Mouse (Mus musculus): ENCODE data around the gene Shc1. TPM values are rescaled to one million over a fixed set of nuclear protein-coding genes. Genes with fewer than 3 reads are reported as not detected.

Shc1 gene
- polyA plus RNA-seq, 1 experiment from 2014 or later = 111 TPM

- H3K27me3 ChIP-seq = no peaks in the 10 kb centered on the region
- peak overlapping the region; percentile 82 for H3K27ac ChIP-seq
- peak; percentile 56; the same call in 1 of the 2 replicates for ATAC-seq (ENCODE audit: borderline replicate concordance, extremely low read depth, low FRiP score, low TSS enrichment)
- H3K4me2 ChIP-seq = peak overlapping the region; percentile 83
- peaks cover 23% of the 10 kb centered on the region for H3K4me1 ChIP-seq
- no peaks in the 10 kb centered on the region for H3K36me3 ChIP-seq
- 25% methylated on average over 13 of the region's 13 CpGs for WGBS
- peak overlapping the region; percentile 57 for H3K4me3 ChIP-seq
- H3K9ac ChIP-seq = no peak overlapping the region
- no peaks in the 10 kb centered on the region for H3K9me3 ChIP-seq
These were observed 40.2 kb downstream of the Shc1 start for GRCm38 (mm10) chr3:89458372-89458964.

DNA sequence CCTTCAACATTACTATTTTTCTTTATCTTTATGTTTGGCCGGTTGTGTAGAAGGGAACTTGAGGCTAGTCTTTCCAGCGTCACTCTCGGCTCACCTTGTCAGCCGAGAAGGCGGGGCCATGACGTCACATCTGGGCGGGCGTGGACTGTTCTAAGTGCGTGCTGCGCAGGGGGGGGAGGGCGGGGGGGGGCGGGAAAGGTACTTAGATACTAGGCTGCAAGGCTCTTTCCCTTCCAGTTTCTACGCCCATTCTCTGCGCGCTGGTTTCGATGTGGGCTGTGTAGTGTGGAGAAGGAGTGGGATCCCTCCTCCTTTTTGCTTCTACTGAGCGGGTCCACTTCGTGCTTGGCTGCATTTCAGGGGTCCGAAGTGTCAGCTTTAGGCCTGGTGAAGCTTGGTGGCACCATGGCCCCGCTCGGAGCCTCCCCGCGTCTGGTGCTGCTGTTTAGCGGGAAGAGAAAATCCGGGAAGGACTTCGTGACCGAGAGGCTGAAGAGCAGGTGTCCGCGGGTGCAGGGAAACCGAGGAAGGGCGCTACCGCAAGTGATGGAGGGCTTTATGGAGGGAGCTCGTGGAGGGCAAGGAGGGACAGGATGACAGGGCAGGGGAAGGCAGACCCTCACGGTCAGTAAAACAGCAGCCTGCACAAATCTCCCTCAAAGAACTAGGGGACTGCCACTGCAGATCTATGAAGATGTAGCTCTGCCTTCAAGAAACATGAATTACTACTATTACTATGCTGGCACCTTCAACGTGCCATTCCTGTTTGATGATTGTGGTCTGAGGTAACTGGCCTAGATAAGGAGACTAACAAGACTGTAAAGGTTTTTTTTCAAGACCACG lies 40.9 kb downstream of the Shc1 start:
- peaks cover 23% of the 10 kb centered on the region for H3K4me1 ChIP-seq
- no peaks in the 10 kb centered on the region for H3K27me3 ChIP-seq
- H3K9ac ChIP-seq = peak overlapping the region; percentile 60
- WGBS = under 1% methylated on average over 34 of the region's 36 CpGs
- peak overlapping the region; percentile 57 for H3K4me3 ChIP-seq
- H3K9me3 ChIP-seq = no peaks in the 10 kb centered on the region
- H3K36me3 ChIP-seq = no peaks in the 10 kb centered on the region
- peak overlapping the region; percentile 82 for H3K27ac ChIP-seq
- H3K4me2 ChIP-seq = peak overlapping the region; percentile 83
- peak; percentile 83 for ATAC-seq (ENCODE audit: borderline replicate concordance, extremely low read depth, low FRiP score, low TSS enrichment)

- Histone ChIP-seq H3K4me1 (0 out of 2 replicates have a peak, but pooled peaks cover 3% of the 10 kb centered on the region), H3K4me3 (no peak overlapping the region), H3K36me3 (peaks cover 13% of the 10 kb centered on the region), H3K9me3 (no peaks in the 10 kb centered on the region), H3K27ac (no peak overlapping the region), H3K9ac (no peak overlapping the region), H3K27me3 (no peaks in the 10 kb centered on the region), H3K4me2 (no peak overlapping the region)
- ATAC-seq (ENCODE audit: borderline replicate concordance, extremely low read depth, low FRiP score, low TSS enrichment) = no peak
- 48% methylated on average over 4 of the region's 4 CpGs for WGBS
These were observed 50.0 kb downstream of the Shc1 start for GRCm38 (mm10) chr3:89468268-89468667.

- H3K27me3 ChIP-seq = no peaks in the 10 kb centered on the region
- no peak overlapping the region for H3K4me3 ChIP-seq
- 0 out of 2 replicates have a peak, but pooled peaks cover 3% of the 10 kb centered on the region for H3K4me1 ChIP-seq
- no peak overlapping the region for H3K4me2 ChIP-seq
- 75% methylated on average over 7 of the region's 7 CpGs for WGBS
- H3K9ac ChIP-seq = no peak overlapping the region
- H3K36me3 ChIP-seq = peaks cover 13% of the 10 kb centered on the region
- H3K9me3 ChIP-seq = no peaks in the 10 kb centered on the region
- ATAC-seq (ENCODE audit: borderline replicate concordance, extremely low read depth, low FRiP score, low TSS enrichment) = no peak
- no peak overlapping the region for H3K27ac ChIP-seq
These were observed 54.0 kb downstream of the Shc1 start for GRCm38 (mm10) chr3:89472280-89472679.

GRCm38 (mm10) chr3:89473838-89474237 lies 55.6 kb downstream of the Shc1 start:
- H3K4me2 ChIP-seq = no peak overlapping the region
- no peak overlapping the region for H3K27ac ChIP-seq
- no peak for ATAC-seq (ENCODE audit: borderline replicate concordance, extremely low read depth, low FRiP score, low TSS enrichment)
- 62% methylated on average over 6 of the region's 6 CpGs for WGBS
- H3K9me3 ChIP-seq = no peaks in the 10 kb centered on the region
- no peak overlapping the region for H3K4me3 ChIP-seq
- H3K27me3 ChIP-seq = no peaks in the 10 kb centered on the region
- no peaks in the 10 kb centered on the region for H3K36me3 ChIP-seq
- 0 out of 2 replicates have a peak, but pooled peaks cover 3% of the 10 kb centered on the region for H3K4me1 ChIP-seq
- no peak overlapping the region for H3K9ac ChIP-seq

DNA sequence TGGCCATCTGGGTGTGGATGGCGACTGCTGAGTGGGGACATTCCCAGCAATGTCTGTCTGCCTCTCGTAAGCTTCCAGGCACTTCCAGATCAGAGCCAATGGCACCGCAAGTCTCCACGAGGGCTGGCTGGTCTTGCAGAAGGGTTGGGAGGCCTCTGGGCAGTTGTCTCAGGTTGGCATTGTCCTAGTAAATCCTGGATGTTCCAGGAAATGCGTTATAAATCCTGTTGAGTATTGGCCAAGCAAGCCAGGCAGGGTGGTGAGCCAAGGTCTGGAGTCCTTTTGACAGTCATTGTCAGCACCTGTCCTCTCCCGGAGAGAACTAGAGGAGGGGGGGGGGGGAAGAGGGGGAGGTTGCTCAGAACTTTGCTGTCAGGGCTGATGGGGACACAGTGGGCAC lies 60.8 kb downstream of the Shc1 start:
- H3K36me3 ChIP-seq = no peaks in the 10 kb centered on the region
- H3K27me3 ChIP-seq = no peaks in the 10 kb centered on the region
- H3K4me2 ChIP-seq = no peak overlapping the region
- no peak overlapping the region for H3K27ac ChIP-seq
- no peak overlapping the region for H3K4me3 ChIP-seq
- WGBS = 67% methylated on average over 6 of the region's 6 CpGs
- H3K9ac ChIP-seq = no peak overlapping the region
- no peaks in the 10 kb centered on the region for H3K4me1 ChIP-seq
- H3K9me3 ChIP-seq = no peaks in the 10 kb centered on the region
- no peak for ATAC-seq (ENCODE audit: borderline replicate concordance, extremely low read depth, low FRiP score, low TSS enrichment)

Other genes starting within 250 kb of the Shc1 start
- gene Scamp3, start 241.0 kb upstream of the Shc1 start, polyA plus RNA-seq (2015; fragmentation: Nextera tagmentation; extraction: Ambion mirVana) = 106 and 110 TPM in 2 replicates
- gene Fam189b, start 235.3 kb upstream of the Shc1 start, polyA plus RNA-seq (2015; fragmentation: Nextera tagmentation; extraction: Ambion mirVana) = 12.9 and 18.4 TPM in 2 replicates
- 37.2 and 42.6 TPM in 2 replicates for gene Gba, start 215.5 kb upstream of the Shc1 start, polyA plus RNA-seq (2015; fragmentation: Nextera tagmentation; extraction: Ambion mirVana)
- gene Thbs3, start 203.3 kb upstream of the Shc1 start, polyA plus RNA-seq (2015; fragmentation: Nextera tagmentation; extraction: Ambion mirVana) = 54.4 and 58.4 TPM in 2 replicates
- gene Mtx1, start 191.4 kb upstream of the Shc1 start, polyA plus RNA-seq (2015; fragmentation: Nextera tagmentation; extraction: Ambion mirVana) = 195 and 197 TPM in 2 replicates
- gene Muc1, start 189.4 kb upstream of the Shc1 start, polyA plus RNA-seq (2015; fragmentation: Nextera tagmentation; extraction: Ambion mirVana) = 74.3 and 88.9 TPM in 2 replicates
- gene Krtcap2, start 172.5 kb upstream of the Shc1 start, polyA plus RNA-seq (2015; fragmentation: Nextera tagmentation; extraction: Ambion mirVana) = 282 and 311 TPM in 2 replicates
- gene Trim46, start 172.1 kb upstream of the Shc1 start, polyA plus RNA-seq (2015; fragmentation: Nextera tagmentation; extraction: Ambion mirVana) = 7.2 and 7.9 TPM in 2 replicates
- 122 and 130 TPM in 2 replicates for gene Dpm3, start 159.1 kb upstream of the Shc1 start, polyA plus RNA-seq (2015; fragmentation: Nextera tagmentation; extraction: Ambion mirVana)
- gene Slc50a1, start 147.9 kb upstream of the Shc1 start, polyA plus RNA-seq (2015; fragmentation: Nextera tagmentation; extraction: Ambion mirVana) = 62.3 and 65.4 TPM in 2 replicates
- 89.7 and 94.5 TPM in 2 replicates for gene Efna1, start 137.3 kb upstream of the Shc1 start, polyA plus RNA-seq (2015; fragmentation: Nextera tagmentation; extraction: Ambion mirVana)
- gene Efna3, start 95.5 kb upstream of the Shc1 start, polyA plus RNA-seq (2015; fragmentation: Nextera tagmentation; extraction: Ambion mirVana) = 5.8 and 6.0 TPM in 2 replicates
- gene Efna4, start 80.4 kb upstream of the Shc1 start, polyA plus RNA-seq (2015; fragmentation: Nextera tagmentation; extraction: Ambion mirVana) = 29.0 and 29.9 TPM in 2 replicates
- gene Adam15, start 68.4 kb upstream of the Shc1 start, polyA plus RNA-seq (2015; fragmentation: Nextera tagmentation; extraction: Ambion mirVana) = 61.5 and 63.0 TPM in 2 replicates
- 0.11 and 0.19 TPM in 2 replicates for gene Dcst2, start 56.5 kb upstream of the Shc1 start, polyA plus RNA-seq (2015; fragmentation: Nextera tagmentation; extraction: Ambion mirVana)
- 0.21 TPM in 1 of 2 replicates, not detected in the other for gene Dcst1, start 53.2 kb upstream of the Shc1 start, polyA plus RNA-seq (2015; fragmentation: Nextera tagmentation; extraction: Ambion mirVana)
- gene Zbtb7b, start 23.7 kb upstream of the Shc1 start, polyA plus RNA-seq (2015; fragmentation: Nextera tagmentation; extraction: Ambion mirVana) = 3.7 TPM in 2 replicates
- not detected in 2 replicates for gene Lenep, start 15.7 kb upstream of the Shc1 start, polyA plus RNA-seq (2015; fragmentation: Nextera tagmentation; extraction: Ambion mirVana)
- 21.3 and 23.1 TPM in 2 replicates for gene Flad1, start 6.6 kb upstream of the Shc1 start, polyA plus RNA-seq (2015; fragmentation: Nextera tagmentation; extraction: Ambion mirVana)
- 556 and 595 TPM in 2 replicates for gene Cks1b, start 60 bp upstream of the Shc1 start, polyA plus RNA-seq (2015; fragmentation: Nextera tagmentation; extraction: Ambion mirVana)
- gene Pygo2, start 11.8 kb downstream of the Shc1 start, polyA plus RNA-seq (2015; fragmentation: Nextera tagmentation; extraction: Ambion mirVana) = 40.6 and 41.1 TPM in 2 replicates
- gene Pbxip1, start 18.3 kb downstream of the Shc1 start, polyA plus RNA-seq (2015; fragmentation: Nextera tagmentation; extraction: Ambion mirVana) = 32.6 and 35.0 TPM in 2 replicates
- gene Pmvk, start 36.1 kb downstream of the Shc1 start, polyA plus RNA-seq (2015; fragmentation: Nextera tagmentation; extraction: Ambion mirVana) = 48.0 and 50.5 TPM in 2 replicates
- 1.1 and 1.2 TPM in 2 replicates for gene Kcnn3, start 101.7 kb downstream of the Shc1 start, polyA plus RNA-seq (2015; fragmentation: Nextera tagmentation; extraction: Ambion mirVana)